Mouse (Mus musculus) B cell, adult 62 days (primary cell): ENCODE data around the gene Nsd1. TPM values are rescaled to one million over a fixed set of nuclear protein-coding genes. Genes with fewer than 3 reads are reported as not detected.

Experiments
- total RNA-seq: library from RNA; stranded (reverse); gene quantifications from 4 replicates; pipeline ENCODE4 v1.2.4, GENCODE M21; 2023

The Nsd1 gene
- total RNA-seq = 189 to 199 TPM (median 192 TPM) in 4 replicates

GRCm38 (mm10) chr13:55209649-55210192 is at the start of gene Nsd1:
TSS of gene Nsd1 (plus strand) at chr13:55209782.

GRCm38 (mm10) chr13:55319931-55320533 is 110.5 kb downstream of the Nsd1 start, which contains the start of gene Prelid1:
TSS of gene Prelid1 (plus strand) at chr13:55320500.

GRCm38 (mm10) chr13:55321434-55322129 is 112.0 kb downstream of the Nsd1 start, which contains the start of gene Rab24:
TSS of gene Rab24 (minus strand) at chr13:55321946.

GRCm38 (mm10) chr13:55329683-55330566 is 120.3 kb downstream of the Nsd1 start, which contains the start of gene Mxd3:
TSS of gene Mxd3 (minus strand) at chr13:55329823.

GRCm38 (mm10) chr13:55362453-55363060 is 153.0 kb downstream of the Nsd1 start, which contains the start of gene Lman2:
TSS of gene Lman2 (minus strand) at chr13:55362783.

Other genes starting within 250 kb of the Nsd1 start
- gene Hk3, start 188.4 kb upstream of the Nsd1 start, total RNA-seq = 0.98 to 3.3 TPM (median 1.9 TPM) in 4 replicates
- gene Uimc1, start 109.5 kb upstream of the Nsd1 start, total RNA-seq = 71.4 to 77.7 TPM (median 73.3 TPM) in 4 replicates
- gene Zfp346, start 104.5 kb upstream of the Nsd1 start, total RNA-seq = 21.9 to 26.8 TPM (median 24.0 TPM) in 4 replicates
- not detected in 4 replicates for gene Gm17617, start 76.2 kb upstream of the Nsd1 start, total RNA-seq
- gene Fgfr4, start 57.1 kb upstream of the Nsd1 start, total RNA-seq = not detected in 4 replicates
- gene Prelid1, start 110.7 kb downstream of the Nsd1 start, total RNA-seq = 127 to 141 TPM (median 134 TPM) in 4 replicates
- gene Rab24, start 112.2 kb downstream of the Nsd1 start, total RNA-seq = 52.1 to 59.6 TPM (median 56.7 TPM) in 4 replicates
- gene Mxd3, start 120.0 kb downstream of the Nsd1 start, total RNA-seq = 0.40 to 1.3 TPM (median 0.82 TPM) in 4 replicates
- gene Lman2, start 153.0 kb downstream of the Nsd1 start, total RNA-seq = 110 to 117 TPM (median 115 TPM) in 4 replicates
- gene Rgs14, start 159.9 kb downstream of the Nsd1 start, total RNA-seq = 70.0 to 75.1 TPM (median 71.6 TPM) in 4 replicates
- 0.34 to 0.57 TPM in 2 of 4 replicates, not detected in the others for gene Slc34a1, start 188.4 kb downstream of the Nsd1 start, total RNA-seq
- gene Pfn3, start 205.4 kb downstream of the Nsd1 start, total RNA-seq = not detected in 4 replicates
- 1.7 to 3.4 TPM (median 2.1 TPM) in 4 replicates for gene F12, start 217.0 kb downstream of the Nsd1 start, total RNA-seq
- 450 to 472 TPM (median 456 TPM) in 4 replicates for gene Grk6, start 235.3 kb downstream of the Nsd1 start, total RNA-seq